Mouse (Mus musculus) brown adipose tissue, adult 24 weeks (tissue): ENCODE measurements around the gene Ugt1a5. TPM values are rescaled to one million over a fixed set of nuclear protein-coding genes. Genes with fewer than 3 reads are reported as not detected.

ENCODE experiments used
- H3K27ac ChIP-seq: fragments of 200-500 bp; replicated peaks from 2 replicates; pipeline ENCODE4 v1.5.1; 2012; ENCODE audit warnings: low read depth, mild to moderate bottlenecking, low read length
- H3K4me1 ChIP-seq: fragments of 200-500 bp; 2 replicates; pipeline ENCODE4 v1.6.1; 2012; ENCODE audit warnings: low read length, mixed read lengths; ENCODE audit not compliant: control insufficient read depth, insufficient read depth, insufficient read length
- H3K4me3 ChIP-seq: fragments of 200-500 bp; 2 replicates; pipeline ENCODE4 v1.5.1; 2012; ENCODE audit warnings: low read depth, mild to moderate bottlenecking, low read length, moderate library complexity; ENCODE audit not compliant: insufficient read depth
- polyA plus RNA-seq: library from polyadenylated mRNA; stranded (reverse); fragments of >200 nt; gene quantifications from 2 replicates; pipeline ENCODE4 v1.2.4, GENCODE M21; 2012; ENCODE audit not compliant: missing spikeins, insufficient read depth, insufficient read length

Gene Ugt1a5
- polyA plus RNA-seq, 1 experiment: 1.5 TPM

GRCm38 (mm10) chr1:88235046-88235893 is 69.5 kb downstream of the Ugt1a5 start:
- Histone ChIP-seq H3K4me1 (no peaks in the 10 kb centered on the region), H3K4me3 (no peak overlapping the region), H3K27ac (no peak overlapping the region)

GRCm38 (mm10) chr1:88235894-88236415 is 70.1 kb downstream of the Ugt1a5 start:
- Histone ChIP-seq H3K27ac (no peak overlapping the region), H3K4me1 (no peaks in the 10 kb centered on the region), H3K4me3 (no peak overlapping the region)

- Histone ChIP-seq H3K4me1 (no peaks in the 10 kb centered on the region), H3K4me3 (no peak overlapping the region), H3K27ac (no peak overlapping the region)
These were observed 71.5 kb downstream of the Ugt1a5 start for GRCm38 (mm10) chr1:88237311-88237710.

GRCm38 (mm10) chr1:88238771-88239170 is 73.0 kb downstream of the Ugt1a5 start:
- no peaks in the 10 kb centered on the region for H3K4me1 ChIP-seq
- H3K27ac ChIP-seq: no peak overlapping the region
- no peak overlapping the region for H3K4me3 ChIP-seq

GRCm38 (mm10) chr1:88240072-88240471 is 74.3 kb downstream of the Ugt1a5 start:
- Histone ChIP-seq H3K4me1 (no peaks in the 10 kb centered on the region), H3K27ac (no peak overlapping the region), H3K4me3 (no peak overlapping the region)

- H3K4me1 ChIP-seq: no peaks in the 10 kb centered on the region
- no peak overlapping the region for H3K27ac ChIP-seq
- H3K4me3 ChIP-seq: no peak overlapping the region
These were observed 74.8 kb downstream of the Ugt1a5 start for GRCm38 (mm10) chr1:88240579-88240978.

- no peak overlapping the region for H3K27ac ChIP-seq
- H3K4me1 ChIP-seq: no peaks in the 10 kb centered on the region
- H3K4me3 ChIP-seq: no peak overlapping the region
These were observed 78.0 kb downstream of the Ugt1a5 start for GRCm38 (mm10) chr1:88243861-88244260.

GRCm38 (mm10) chr1:88245881-88246280 is 80.1 kb downstream of the Ugt1a5 start:
- no peak overlapping the region for H3K4me3 ChIP-seq
- no peak overlapping the region for H3K27ac ChIP-seq

GRCm38 (mm10) chr1:88246386-88246785 is 80.6 kb downstream of the Ugt1a5 start:
- Histone ChIP-seq H3K4me3 (no peak overlapping the region), H3K4me1 (no peaks in the 10 kb centered on the region), H3K27ac (no peak overlapping the region)

More at GRCm38 (mm10) chr1:88245881-88246280, 80.1 kb downstream of the Ugt1a5 start:
- no peaks in the 10 kb centered on the region for H3K4me1 ChIP-seq

- Histone ChIP-seq H3K4me3 (no peak overlapping the region), H3K27ac (no peak overlapping the region), H3K4me1 (no peaks in the 10 kb centered on the region)
These were observed 81.8 kb downstream of the Ugt1a5 start for GRCm38 (mm10) chr1:88247660-88248059.

- no peak overlapping the region for H3K4me3 ChIP-seq
- no peak overlapping the region for H3K27ac ChIP-seq
- H3K4me1 ChIP-seq: no peaks in the 10 kb centered on the region
These were observed 82.8 kb downstream of the Ugt1a5 start for GRCm38 (mm10) chr1:88248658-88249057.

GRCm38 (mm10) chr1:88249596-88249995 is 83.8 kb downstream of the Ugt1a5 start:
- H3K27ac ChIP-seq: no peak overlapping the region
- no peak overlapping the region for H3K4me3 ChIP-seq
- H3K4me1 ChIP-seq: no peaks in the 10 kb centered on the region

GRCm38 (mm10) chr1:88250023-88250422 is 84.2 kb downstream of the Ugt1a5 start:
- Histone ChIP-seq H3K4me1 (no peaks in the 10 kb centered on the region), H3K27ac (no peak overlapping the region), H3K4me3 (no peak overlapping the region)

GRCm38 (mm10) chr1:88253106-88253505 is 87.3 kb downstream of the Ugt1a5 start:
- no peak overlapping the region for H3K4me3 ChIP-seq
- H3K4me1 ChIP-seq: no peaks in the 10 kb centered on the region
- H3K27ac ChIP-seq: no peak overlapping the region

GRCm38 (mm10) chr1:88253540-88253939 is 87.7 kb downstream of the Ugt1a5 start:
- Histone ChIP-seq H3K27ac (no peak overlapping the region), H3K4me3 (no peak overlapping the region), H3K4me1 (no peaks in the 10 kb centered on the region)
